Mouse (Mus musculus) CD8-positive naive resting alpha-beta T cell, adult 57 days (primary cell): ENCODE results near the gene Gm7876. TPM values are rescaled to one million over a fixed set of nuclear protein-coding genes. Genes with fewer than 3 reads are reported as not detected.

Experiments
- total RNA-seq: library from RNA; stranded (reverse); gene quantifications from one replicate; pipeline ENCODE4 v1.2.4, GENCODE M21; 2023

Gene Gm7876
- total RNA-seq: not detected

DNA sequence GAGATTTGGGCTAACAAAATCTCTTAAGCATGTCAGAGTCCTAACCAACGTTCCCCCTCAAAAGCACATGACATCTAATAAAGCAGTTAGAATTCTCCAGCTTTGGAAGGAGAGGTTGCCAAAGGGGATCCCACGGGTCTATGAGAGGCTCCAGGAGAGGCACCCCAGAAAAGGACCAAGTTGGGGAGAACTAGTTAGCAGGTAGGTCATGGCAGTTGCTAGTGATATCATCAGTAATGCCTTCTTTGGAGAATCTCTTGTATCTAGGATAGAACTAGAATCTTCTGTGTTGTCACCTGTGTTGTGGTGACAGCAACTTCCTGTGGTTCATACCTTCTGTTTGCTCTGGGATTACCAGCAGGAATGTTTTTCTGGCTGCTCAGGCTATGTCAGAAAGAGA, at the start of gene Gm7876:
Gm7876 (plus strand) TSS at position 301 of the 400 bp plus-strand sequence.

DNA sequence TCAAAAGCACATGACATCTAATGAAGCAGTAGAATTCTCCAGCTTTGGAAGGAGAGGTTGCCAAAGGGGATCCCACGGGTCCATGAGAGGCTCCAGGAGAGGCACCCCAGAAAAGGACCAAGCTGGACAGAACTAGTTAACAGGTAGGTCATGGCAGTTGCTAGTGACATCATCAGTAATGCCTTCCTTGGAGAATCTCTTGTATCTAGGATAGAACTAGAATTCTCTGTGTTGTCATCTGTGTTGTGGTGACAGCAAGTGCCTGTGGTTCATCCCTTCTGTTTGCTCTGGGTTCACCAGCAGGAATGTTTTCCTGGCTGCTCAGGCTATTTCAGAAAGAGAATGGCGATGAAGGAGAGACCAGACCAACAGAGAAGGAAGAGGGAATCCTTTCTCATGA, 45.1 kb upstream of the Gm7876 start, which contains the start of gene Gm3239:
Gm3239 (plus strand) TSS at position 301 of the 400 bp plus-strand sequence.

DNA sequence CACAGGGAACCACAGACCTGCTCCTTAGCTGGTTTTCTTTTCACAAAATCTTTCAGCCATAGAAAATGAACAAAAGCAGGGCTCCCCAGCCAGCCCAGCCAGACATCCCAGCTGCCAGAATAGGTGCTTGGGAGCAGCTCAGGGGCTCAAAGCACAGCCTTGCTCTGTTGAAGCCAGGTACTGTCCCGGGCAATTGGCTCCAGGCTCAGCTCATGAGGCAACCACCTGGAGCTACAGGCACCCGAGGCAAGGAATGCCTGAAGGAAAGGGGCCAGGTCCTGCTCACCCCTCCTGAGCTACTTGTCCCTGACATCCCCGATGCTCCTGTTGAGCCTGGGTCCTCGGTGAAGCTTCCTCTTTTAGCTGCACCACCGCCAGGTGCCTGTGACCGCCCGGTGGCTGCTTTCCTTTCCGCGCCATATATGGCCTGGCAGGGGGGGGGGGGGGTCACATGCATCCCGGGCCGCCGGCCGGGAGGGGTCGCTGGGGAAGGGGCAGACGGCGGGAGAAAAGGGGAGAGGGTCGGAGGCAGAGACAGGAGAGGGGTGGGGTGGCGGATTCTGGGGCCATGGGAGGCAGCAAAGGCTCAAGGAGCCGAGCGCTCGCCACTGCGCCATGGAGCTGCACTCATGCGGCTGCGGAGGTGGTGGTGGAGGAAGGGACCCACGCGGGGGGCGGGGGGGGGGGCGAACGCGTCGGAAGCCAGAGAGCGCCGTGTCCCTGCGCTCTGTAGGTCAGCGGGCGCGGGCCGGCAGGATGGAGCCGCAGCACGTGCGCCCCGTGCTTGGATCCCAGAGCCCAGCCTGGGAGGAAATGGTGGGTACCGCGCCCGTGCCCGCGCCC, 17.2 kb downstream of the Gm7876 start, which contains the start of gene Gm3252:
Gm3252 (plus strand) TSS at position 738 of the 843 bp plus-strand sequence.

Other genes with a start within 250 kb of the Gm7876 start
- not detected for gene Gm3182, start 227.5 kb upstream of the Gm7876 start, total RNA-seq
- gene Gm3047, start 153.8 kb upstream of the Gm7876 start, total RNA-seq: not detected
- gene Gm8159, start 76.9 kb upstream of the Gm7876 start, total RNA-seq: not detected
- gene Gm3239, start 45.0 kb upstream of the Gm7876 start, total RNA-seq: 0.34 TPM
- gene Gm3252, start 17.5 kb downstream of the Gm7876 start, total RNA-seq: not detected
- not detected for gene Gm9602, start 67.1 kb downstream of the Gm7876 start, total RNA-seq
- not detected for gene Gm3269, start 128.9 kb downstream of the Gm7876 start, total RNA-seq
- not detected for gene Gm3264, start 146.3 kb downstream of the Gm7876 start, total RNA-seq
- gene Gm3278, start 183.2 kb downstream of the Gm7876 start, total RNA-seq: not detected